Mouse (Mus musculus): ENCODE measurements around the gene Gm30302.

DNA sequence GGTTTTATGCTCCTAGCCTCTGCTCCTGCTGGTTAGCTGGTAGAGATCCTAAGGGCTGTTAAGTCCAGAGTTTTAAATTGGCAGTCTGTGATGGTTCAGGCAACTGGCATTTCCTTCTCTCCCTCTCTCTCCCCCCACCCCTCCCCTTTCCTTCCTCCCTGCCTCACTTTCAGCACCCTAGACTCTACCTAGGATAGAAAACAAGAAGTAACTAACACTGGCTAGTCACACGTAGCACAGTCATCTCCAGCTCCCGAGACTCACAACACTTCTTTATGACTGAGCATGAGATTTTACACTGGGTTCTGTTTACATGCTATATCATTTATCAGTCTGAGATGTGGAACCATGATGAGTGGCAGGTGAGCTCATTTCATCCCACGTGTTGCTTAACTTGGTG is 16.2 kb upstream of the Gm30302 start:
- TF ChIP-seq CTCF (IDR thresholded peaks at IDR 0.05) (no peak), EP300 (IDR thresholded peaks at IDR 0.05) (no peak)

Measured in lung, postnatal 0 days (tissue).